Mouse (Mus musculus) liver, adult (tissue): ENCODE results near the gene Olfr1162.
"Not testable (repeated sequence)": the region's sequence is repeated elsewhere in the genome, so short reads cannot be mapped to it uniquely, and the experiment has no call there.

Source experiments
- GATA4 ChIP-seq: IDR thresholded peaks from 2 replicates; pipeline ENCODE4 v1.6.1; 2014; ENCODE audit warnings: mild to moderate bottlenecking, low read length; ENCODE audit not compliant: insufficient replicate concordance

Gene Olfr1162

GRCm38 (mm10) chr2:88051029-88051428, at the start of gene Olfr1162:
Gene Olfr1162, minus strand, starts transcription at chr2:88051129.
- no peak for TF ChIP-seq GATA4

- TF ChIP-seq GATA4: no peak
Observed at GRCm38 (mm10) chr2:88093866-88094265, 42.9 kb upstream of the Olfr1162 start, which contains the start of gene Olfr1164. Gene Olfr1164, minus strand, starts transcription at chr2:88093966.

- TF ChIP-seq GATA4: no peak
Observed at GRCm38 (mm10) chr2:88071730-88072129, 20.8 kb upstream of the Olfr1162 start, which contains the start of gene Olfr1163. Gene Olfr1163, minus strand, starts transcription at chr2:88071830.

DNA sequence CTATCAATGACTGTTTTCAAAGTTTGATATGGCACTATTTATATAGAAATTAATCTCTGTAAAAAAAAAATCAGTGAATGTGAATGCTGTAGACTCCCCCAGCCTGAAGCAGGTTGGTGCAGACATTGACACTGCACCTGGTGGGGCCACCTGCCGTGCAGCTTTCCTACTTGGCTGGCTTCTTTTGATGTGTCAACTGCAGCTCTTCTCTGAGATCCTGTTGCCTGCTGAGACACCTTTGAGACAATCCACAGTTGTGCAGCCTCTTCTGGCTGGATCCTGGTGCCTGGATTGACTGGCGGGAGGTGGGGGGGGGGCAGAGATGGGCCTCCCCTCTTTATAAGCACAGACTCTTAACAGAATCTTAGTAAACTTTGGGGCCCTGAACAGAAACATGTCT, 12.7 kb upstream of the Olfr1162 start:
- TF ChIP-seq GATA4: no peak

DNA sequence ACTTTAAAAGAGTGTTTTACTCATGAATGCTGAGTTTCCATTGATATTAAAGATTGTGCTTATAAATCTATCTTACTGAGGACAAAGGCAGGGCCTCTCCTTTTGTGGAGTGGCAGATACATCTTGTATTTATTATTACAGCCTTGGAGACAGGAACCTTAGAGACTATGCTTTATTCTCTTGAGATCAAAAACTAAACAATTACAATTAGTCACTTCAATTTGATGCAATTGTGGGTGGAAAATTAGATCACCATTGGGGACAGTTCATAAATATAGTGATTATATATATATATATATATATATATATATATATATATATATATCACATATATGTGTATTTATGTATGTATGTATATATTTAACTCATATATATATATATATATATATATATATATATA, 13.3 kb downstream of the Olfr1162 start, which contains the start of gene Olfr73:
Olfr73 (minus strand) TSS at position 101 of the 400 bp plus-strand sequence.
- TF ChIP-seq GATA4: no peak

GRCm38 (mm10) chr2:88022474-88022873, 28.5 kb downstream of the Olfr1162 start, which contains the start of gene Olfr1161:
Gene Olfr1161, plus strand, starts transcription at chr2:88022774.
- TF ChIP-seq GATA4: not testable (repeated sequence)

DNA sequence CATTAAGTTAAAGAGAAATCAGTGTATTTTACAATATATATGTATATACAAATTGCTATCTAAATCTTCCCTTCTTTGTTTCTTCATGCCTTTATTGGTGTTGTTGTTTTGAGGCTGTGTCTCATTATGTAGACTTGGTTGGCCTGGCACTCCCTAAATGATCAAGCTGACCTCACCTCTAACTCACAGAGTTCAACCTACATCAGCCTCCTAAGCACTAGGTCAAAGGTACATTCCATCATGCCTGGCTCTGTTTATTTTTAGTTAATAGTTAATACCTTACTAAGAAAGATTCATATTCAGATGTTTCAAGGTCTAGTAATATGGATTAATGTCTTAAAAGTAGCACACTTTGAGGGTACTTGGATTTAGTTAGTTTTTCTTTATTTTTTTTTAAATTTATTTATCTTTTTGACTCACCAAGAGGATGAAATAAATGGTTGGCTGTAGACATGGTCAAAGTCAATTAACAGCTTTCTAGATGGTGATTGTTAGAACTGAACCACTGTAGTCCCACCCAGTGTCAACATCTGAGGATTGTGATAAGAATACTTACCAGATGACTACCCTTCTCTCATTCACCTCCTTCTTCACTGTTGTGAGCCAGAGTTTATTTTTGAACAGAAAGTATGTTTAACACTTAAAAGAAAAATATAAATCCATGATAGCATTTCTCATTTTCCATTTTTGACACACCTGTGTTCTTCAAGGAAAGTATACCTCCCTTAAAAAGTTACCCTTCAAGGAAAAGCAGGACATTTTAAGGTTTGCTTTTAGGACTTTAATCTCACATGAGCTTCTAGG, 43.2 kb downstream of the Olfr1162 start, which contains the start of gene Olfr1160:
Olfr1160 (minus strand) TSS at position 754 of the 804 bp plus-strand sequence.
- no peak for TF ChIP-seq GATA4
